Mouse (Mus musculus) activated CD4-positive, CD25-positive, alpha-beta regulatory T cell, adult 9 weeks (primary cell): ENCODE data around the gene Tacr2. TPM values are rescaled to one million over a fixed set of nuclear protein-coding genes. Genes with fewer than 3 reads are reported as not detected.

Experiments
- polyA plus RNA-seq: library from polyadenylated mRNA; unstranded; fragments of 100-300 nt; shearing (Covaris generic); gene quantifications from one replicate; pipeline ENCODE4 v1.2.1, GENCODE M21; 2017

The Tacr2 gene
- not detected for polyA plus RNA-seq

DNA sequence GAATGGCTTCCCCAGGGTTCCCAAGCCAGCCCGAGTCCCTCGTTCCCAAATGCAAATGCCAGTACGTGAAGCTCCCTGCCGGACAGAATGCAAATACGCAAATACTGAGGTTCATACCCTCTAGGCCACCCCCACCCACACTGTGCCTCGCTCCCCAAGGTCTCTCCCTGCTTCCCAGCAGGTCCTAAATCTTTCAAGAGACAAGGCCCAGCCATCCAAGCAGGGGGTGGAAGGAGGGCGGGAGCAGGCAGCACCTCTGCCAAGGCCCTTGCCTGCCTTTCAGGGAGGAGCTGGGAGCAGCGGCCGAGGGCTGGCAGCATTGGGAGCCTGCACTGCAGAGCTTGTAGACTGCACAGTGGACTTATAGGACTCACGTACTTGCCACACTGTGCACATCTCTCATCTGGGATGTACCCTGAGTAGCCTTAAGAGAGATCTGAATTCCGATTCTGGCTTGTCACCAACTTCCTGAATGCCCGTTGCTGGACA, at the start of gene Tacr2:
Tacr2 (plus strand) TSS at position 439 of the 489 bp plus-strand sequence.

GRCm38 (mm10) chr10:62230708-62231394, 21.4 kb upstream of the Tacr2 start, which contains the start of gene Tspan15:
TSS of gene Tspan15 (minus strand) at chr10:62231251.

Other genes with a start within 250 kb of the Tacr2 start
- gene Neurog3, start 119.3 kb upstream of the Tacr2 start, polyA plus RNA-seq = not detected
- 13.3 TPM for gene Fam241b, start 108.5 kb upstream of the Tacr2 start, polyA plus RNA-seq
- gene Tspan15, start 21.2 kb upstream of the Tacr2 start, polyA plus RNA-seq = 0.21 TPM
- gene Hk1, start 127.5 kb downstream of the Tacr2 start, polyA plus RNA-seq = 173 TPM
- gene Hkdc1, start 170.1 kb downstream of the Tacr2 start, polyA plus RNA-seq = not detected
- not detected for gene 4930507D05Rik, start 197.1 kb downstream of the Tacr2 start, polyA plus RNA-seq
- 19.5 TPM for gene Supv3l1, start 197.3 kb downstream of the Tacr2 start, polyA plus RNA-seq
- 81.4 TPM for gene Vps26a, start 234.4 kb downstream of the Tacr2 start, polyA plus RNA-seq